Mouse (Mus musculus) adrenal gland, adult 18-20 months (tissue): ENCODE measurements around the gene Mrps10. TPM values are rescaled to one million over a fixed set of nuclear protein-coding genes. Genes with fewer than 3 reads are reported as not detected.

Source experiments
- total RNA-seq, 2 experiments: library from RNA; stranded (reverse); gene quantifications; 1 replicate in 1 of 2; 2 replicates in 1 of 2; pipeline ENCODE4 v1.2.3; 2021

Mrps10 gene
- total RNA-seq, 2 experiments from 2014 or later = 37.1 to 56.2 TPM

Other genes starting within 250 kb of the Mrps10 start
- 1 to 10 TPM; 1.2 to 2.9 TPM for gene Guca1b, start 16.5 kb downstream of the Mrps10 start, total RNA-seq
- 1 to 10 TPM; 1.9 to 3.1 TPM for gene Guca1a, start 31.7 kb downstream of the Mrps10 start, total RNA-seq
- gene AI661453, start 67.7 kb downstream of the Mrps10 start, total RNA-seq = under 1 TPM; 0.66 to 0.77 TPM
- gene 1700001C19Rik, start 68.5 kb downstream of the Mrps10 start, total RNA-seq = not detected
- 10 to 100 TPM; 16.4 to 19.9 TPM for gene Taf8, start 133.4 kb downstream of the Mrps10 start, total RNA-seq
- gene Ccnd3, start 136.2 kb downstream of the Mrps10 start, total RNA-seq = 100 to 1,000 TPM; 328 to 506 TPM
- gene Bysl, start 242.6 kb downstream of the Mrps10 start, total RNA-seq = 10 to 100 TPM; 23.0 to 24.2 TPM
- 10 to 100 TPM; 50.1 to 50.3 TPM for gene Med20, start 242.7 kb downstream of the Mrps10 start, total RNA-seq
- gene Gm20517, start 242.7 kb downstream of the Mrps10 start, total RNA-seq = 1 to 10 TPM; 1.6 to 3.4 TPM